Mouse (Mus musculus): ENCODE measurements at regions not wholly inside any gene's neighbourhood (a gene's known extent, or its start where the extent isn't known, plus 50 kb on each side); places are given as distances from the start of the nearest gene placed in this dataset.

- Histone ChIP-seq H3K4me1 (ENCODE audit: control insufficient read depth in 1 of 2, insufficient read depth in 2 of 2, low read length in 2 of 2) (peaks cover 0 to 11% of the 10 kb centered on the region in 2 experiments; a peak in 1 of 4 replicates), H3K36me3 (ENCODE audit: control insufficient read depth in 1 of 2, insufficient read depth in 2 of 2, low read length in 2 of 2) (no peaks in the 10 kb centered on the region), H3K27ac (ENCODE audit: control insufficient read depth, low read depth, low read length) (no peak overlapping the region), H3K79me2 (ENCODE audit: control insufficient read depth, insufficient read depth, low read length, poor library complexity) (no peaks in the 10 kb centered on the region), H3K9ac (ENCODE audit: control insufficient read depth, low read depth, low read length, poor library complexity, severe bottlenecking) (no peak overlapping the region), H3K27me3 (ENCODE audit: control insufficient read depth in 1 of 2, insufficient read depth in 2 of 2, low read length in 2 of 2) (peaks cover 12 to 28% of the 10 kb centered on the region in 2 experiments), H3K4me3 (ENCODE audit: control insufficient read depth in 1 of 2, insufficient read depth in 1 of 2, low read depth in 2 of 2, low read length in 2 of 2) (no peak overlapping the region), H3K9me3 (replicated peaks; ENCODE audit: insufficient read depth, low read length) (no peaks in the 10 kb centered on the region)
- TF ChIP-seq TCF12 (IDR thresholded peaks at IDR 0.05; ENCODE audit: low read depth, low read length) (no peak), RCOR1 (IDR thresholded peaks at IDR 0.05; ENCODE audit: low read depth, low read length) (no peak), ZMIZ1 (IDR thresholded peaks at IDR 0.05; ENCODE audit: low read depth, low read length) (no peak), ZC3H11A (IDR thresholded peaks at IDR 0.05; ENCODE audit: low read depth, low read length) (no peak), NELFE (IDR thresholded peaks at IDR 0.05; ENCODE audit: low read depth, low read length) (no peak), MAFK (IDR thresholded peaks at IDR 0.05; ENCODE audit: borderline replicate concordance, low read depth, low read length) (no peak), CTCF (IDR thresholded peaks at IDR 0.05 in 2 of 3, conservative IDR thresholded peaks at IDR 0.05 in 1 of 3; ENCODE audit: control insufficient read depth in 1 of 3, insufficient read depth in 1 of 3, low read depth in 2 of 3, low read length in 3 of 3, poor library complexity in 1 of 3, severe bottlenecking in 1 of 3) (no peak), MAX (IDR thresholded peaks at IDR 0.05; ENCODE audit: low read length) (no peak), MYC (IDR thresholded peaks at IDR 0.05; ENCODE audit: low read depth, low read length) (no peak)
- DNase-seq (ENCODE audit: low read depth, low spot score): no peak
Observed at GRCm38 (mm10) chr13:107907966-107908365, 136.3 kb upstream of the Smim15 start.

GRCm38 (mm10) chr13:107904851-107905250, 139.4 kb upstream of the Smim15 start:
- no peak for DNase-seq (ENCODE audit: low read depth, low spot score)
- no peaks in the 10 kb centered on the region for H3K79me2 ChIP-seq (ENCODE audit: control insufficient read depth, insufficient read depth, low read length, poor library complexity)
- H3K36me3 ChIP-seq (ENCODE audit: control insufficient read depth in 1 of 2, insufficient read depth in 2 of 2, low read length in 2 of 2): no peaks in the 10 kb centered on the region
- H3K27me3 ChIP-seq (ENCODE audit: control insufficient read depth in 1 of 2, insufficient read depth in 2 of 2, low read length in 2 of 2): peaks cover 5 to 9% of the 10 kb centered on the region in 2 experiments
- TF ChIP-seq EP300 (IDR thresholded peaks at IDR 0.05; ENCODE audit: low read depth in 1 of 2, low read length in 2 of 2) (no peak), POLR2AphosphoS5 (IDR thresholded peaks at IDR 0.05; ENCODE audit: borderline replicate concordance, low read depth, low read length) (no peak), RAD21 (IDR thresholded peaks at IDR 0.05; ENCODE audit: low read depth, low read length) (no peak), CHD2 (IDR thresholded peaks at IDR 0.05; ENCODE audit: low read length) (no peak), MAX (IDR thresholded peaks at IDR 0.05; ENCODE audit: low read length) (no peak), USF2 (IDR thresholded peaks at IDR 0.05; ENCODE audit: borderline replicate concordance in 1 of 2, insufficient read depth in 1 of 2, low read depth in 1 of 2, low read length in 2 of 2) (no peak), USF1 (IDR thresholded peaks at IDR 0.05; ENCODE audit: low read depth, low read length) (no peak), POLR2A (IDR thresholded peaks at IDR 0.05; ENCODE audit: control insufficient read depth in 1 of 2, insufficient read depth in 1 of 2, low read depth in 1 of 2, low read length in 2 of 2, poor library complexity in 1 of 2) (no peak), JUND (IDR thresholded peaks at IDR 0.05; ENCODE audit: low read depth, low read length) (no peak), MAFK (IDR thresholded peaks at IDR 0.05; ENCODE audit: borderline replicate concordance, low read depth, low read length) (no peak), GATA1 (IDR thresholded peaks at IDR 0.05; ENCODE audit: low read depth, low read length) (no peak), ETS1 (IDR thresholded peaks at IDR 0.05; ENCODE audit: low read depth, low read length) (no peak), GABPA (IDR thresholded peaks at IDR 0.05; ENCODE audit: low read depth, low read length) (no peak), SMC3 (IDR thresholded peaks at IDR 0.05; ENCODE audit: low read depth, low read length) (no peak), MAZ (IDR thresholded peaks at IDR 0.05; ENCODE audit: low read depth, low read length) (no peak), E2F4 (IDR thresholded peaks at IDR 0.05; ENCODE audit: borderline replicate concordance, low read depth, low read length) (no peak), KAT2A (conservative IDR thresholded peaks at IDR 0.05; ENCODE audit: low read depth, low read length) (no peak), ZC3H11A (IDR thresholded peaks at IDR 0.05; ENCODE audit: low read depth, low read length) (no peak)
- H3K4me1 ChIP-seq (ENCODE audit: control insufficient read depth in 1 of 2, insufficient read depth in 2 of 2, low read length in 2 of 2): peaks cover 0 to 11% of the 10 kb centered on the region in 2 experiments; a peak in 1 of 4 replicates
- no peak overlapping the region for H3K9ac ChIP-seq (ENCODE audit: control insufficient read depth, low read depth, low read length, poor library complexity, severe bottlenecking)
- H3K4me3 ChIP-seq (ENCODE audit: control insufficient read depth in 1 of 2, insufficient read depth in 1 of 2, low read depth in 2 of 2, low read length in 2 of 2): no peak overlapping the region
- no peak overlapping the region for H3K27ac ChIP-seq (ENCODE audit: control insufficient read depth, low read depth, low read length)
- no peaks in the 10 kb centered on the region for H3K9me3 ChIP-seq (replicated peaks; ENCODE audit: insufficient read depth, low read length)
